Mouse (Mus musculus): ENCODE results near the gene Mtss1l. TPM values are rescaled to one million over a fixed set of nuclear protein-coding genes. Genes with fewer than 3 reads are reported as not detected.
"Not testable (repeated sequence)": the region's sequence is repeated elsewhere in the genome, so short reads cannot be mapped to it uniquely, and the experiment has no call there.

The Mtss1l gene
- polyA plus RNA-seq, 1 experiment from 2014 or later, result 25.7 TPM

DNA sequence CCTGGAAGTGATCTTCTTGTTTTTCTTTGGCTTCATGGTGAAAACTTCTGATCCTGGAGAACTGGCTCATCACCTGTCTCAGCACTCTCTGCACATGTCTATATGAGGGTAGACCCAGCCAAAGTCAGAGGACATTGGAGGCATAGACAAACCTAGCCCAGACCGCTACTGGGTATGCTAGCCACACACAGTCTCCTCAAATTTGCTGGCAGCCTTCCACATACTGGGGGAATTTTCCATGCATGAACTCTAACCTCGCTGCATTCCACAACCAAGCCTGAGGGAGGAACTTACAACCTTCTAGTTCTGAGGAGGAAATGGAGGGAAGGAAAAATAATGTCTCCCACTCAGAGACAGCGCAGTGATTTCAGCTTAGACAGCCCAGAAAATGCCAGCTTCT, 52.8 kb downstream of the Mtss1l start:
- Histone ChIP-seq H3K9ac (no peak overlapping the region), H3K4me1 (no peaks in the 10 kb centered on the region), H3K9me3 (no peaks in the 10 kb centered on the region), H3K27ac (no peak overlapping the region), H3K4me2 (replicated peaks) (no peak overlapping the region), H3K27me3 (replicated peaks) (no peaks in the 10 kb centered on the region), H3K4me3 (no peak overlapping the region), H3K36me3 (no peaks in the 10 kb centered on the region)
- 83% methylated on average over 3 of the region's 3 CpGs for WGBS
- ATAC-seq (ENCODE audit: low FRiP score, low read depth), result no peak

GRCm38 (mm10) chr8:110774725-110775124, 53.4 kb downstream of the Mtss1l start:
- Histone ChIP-seq H3K4me1 (no peaks in the 10 kb centered on the region), H3K4me2 (replicated peaks) (no peak overlapping the region), H3K9me3 (no peaks in the 10 kb centered on the region), H3K4me3 (no peak overlapping the region), H3K36me3 (no peaks in the 10 kb centered on the region), H3K9ac (no peak overlapping the region), H3K27me3 (replicated peaks) (no peaks in the 10 kb centered on the region), H3K27ac (no peak overlapping the region)
- ATAC-seq (ENCODE audit: low FRiP score, low read depth), result no peak
- WGBS, result 83% methylated on average over 6 of the region's 6 CpGs

DNA sequence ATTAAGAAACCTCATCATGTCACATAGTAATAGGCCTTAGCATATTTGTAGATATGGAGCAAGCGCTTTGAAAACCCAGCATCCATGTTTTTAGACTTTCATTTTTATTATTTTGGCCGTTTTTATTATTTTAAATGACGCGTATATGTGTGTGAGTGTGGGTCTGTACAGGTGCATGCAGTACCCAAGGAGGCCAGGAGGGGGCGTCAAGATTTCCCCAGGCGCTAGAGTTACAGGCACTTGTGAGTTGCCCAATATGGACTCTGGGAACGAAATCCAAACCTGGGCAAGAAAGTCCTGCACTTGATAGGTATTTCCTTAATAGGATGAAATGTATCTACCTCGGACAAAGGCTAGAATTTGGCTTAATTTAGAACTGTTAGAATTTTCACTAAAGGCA, 54.0 kb downstream of the Mtss1l start:
- Histone ChIP-seq H3K9ac (no peak overlapping the region), H3K27ac (no peak overlapping the region), H3K9me3 (no peaks in the 10 kb centered on the region), H3K4me3 (no peak overlapping the region), H3K4me2 (replicated peaks) (no peak overlapping the region), H3K36me3 (no peaks in the 10 kb centered on the region), H3K27me3 (replicated peaks) (no peaks in the 10 kb centered on the region), H3K4me1 (no peaks in the 10 kb centered on the region)
- ATAC-seq (ENCODE audit: low FRiP score, low read depth), result no peak
- 80% methylated on average over 8 of the region's 8 CpGs for WGBS

GRCm38 (mm10) chr8:110775721-110776120, 54.4 kb downstream of the Mtss1l start:
- ATAC-seq (ENCODE audit: low FRiP score, low read depth), result no peak
- no peak overlapping the region for H3K4me2 ChIP-seq (replicated peaks)
- no peak overlapping the region for H3K27ac ChIP-seq
- 87% methylated on average over 3 of the region's 3 CpGs for WGBS
- H3K9me3 ChIP-seq, result no peaks in the 10 kb centered on the region
- H3K4me3 ChIP-seq, result no peak overlapping the region
- H3K4me1 ChIP-seq, result no peaks in the 10 kb centered on the region
- no peaks in the 10 kb centered on the region for H3K36me3 ChIP-seq
- H3K9ac ChIP-seq, result no peak overlapping the region
- H3K27me3 ChIP-seq (replicated peaks), result no peaks in the 10 kb centered on the region

GRCm38 (mm10) chr8:110776335-110776734, 55.1 kb downstream of the Mtss1l start:
- ATAC-seq (ENCODE audit: low FRiP score, low read depth), result no peak
- WGBS, result 96% methylated on average over 3 of the region's 3 CpGs
- Histone ChIP-seq H3K27me3 (replicated peaks) (no peaks in the 10 kb centered on the region), H3K9me3 (no peaks in the 10 kb centered on the region), H3K4me1 (no peaks in the 10 kb centered on the region), H3K9ac (no peak overlapping the region), H3K4me3 (no peak overlapping the region), H3K36me3 (no peaks in the 10 kb centered on the region), H3K4me2 (replicated peaks) (no peak overlapping the region), H3K27ac (no peak overlapping the region)

- Histone ChIP-seq H3K9ac (no peak overlapping the region), H3K36me3 (no peaks in the 10 kb centered on the region), H3K27ac (no peak overlapping the region), H3K4me3 (no peak overlapping the region), H3K4me2 (replicated peaks) (no peak overlapping the region), H3K9me3 (no peaks in the 10 kb centered on the region), H3K27me3 (replicated peaks) (no peaks in the 10 kb centered on the region), H3K4me1 (no peaks in the 10 kb centered on the region)
- ATAC-seq (ENCODE audit: low FRiP score, low read depth), result no peak
- 83% methylated on average over 13 of the region's 13 CpGs for WGBS
These were observed 58.8 kb downstream of the Mtss1l start for GRCm38 (mm10) chr8:110779924-110780718.

DNA sequence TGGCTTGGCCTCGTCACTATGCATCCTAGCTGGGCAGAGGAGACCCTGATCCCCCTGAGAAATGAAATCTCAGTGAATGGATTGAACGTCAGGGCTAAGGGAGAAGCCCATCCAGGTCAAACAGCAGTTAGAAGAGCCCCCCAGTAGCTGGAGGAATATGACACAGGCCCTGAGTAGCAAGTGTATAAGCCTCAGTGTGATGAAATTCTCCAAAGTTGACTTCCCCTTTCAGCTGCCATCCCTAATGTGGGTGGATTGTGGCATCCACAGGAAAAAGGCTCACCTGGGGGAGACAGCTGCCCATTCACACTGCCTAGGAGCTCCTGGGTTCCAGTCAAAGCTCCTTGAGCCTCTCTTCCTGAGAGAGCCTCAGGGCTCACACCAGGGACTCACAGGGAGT, 64.1 kb downstream of the Mtss1l start:
- H3K36me3 ChIP-seq, result no peaks in the 10 kb centered on the region
- H3K9ac ChIP-seq, result no peak overlapping the region
- no peaks in the 10 kb centered on the region for H3K9me3 ChIP-seq
- WGBS, result 62% methylated on average over 2 of the region's 2 CpGs
- ATAC-seq (ENCODE audit: low FRiP score, low read depth), result no peak
- H3K4me3 ChIP-seq, result no peak overlapping the region
- H3K4me2 ChIP-seq (replicated peaks), result no peak overlapping the region
- no peaks in the 10 kb centered on the region for H3K27me3 ChIP-seq (replicated peaks)
- H3K27ac ChIP-seq, result no peak overlapping the region
- no peaks in the 10 kb centered on the region for H3K4me1 ChIP-seq

DNA sequence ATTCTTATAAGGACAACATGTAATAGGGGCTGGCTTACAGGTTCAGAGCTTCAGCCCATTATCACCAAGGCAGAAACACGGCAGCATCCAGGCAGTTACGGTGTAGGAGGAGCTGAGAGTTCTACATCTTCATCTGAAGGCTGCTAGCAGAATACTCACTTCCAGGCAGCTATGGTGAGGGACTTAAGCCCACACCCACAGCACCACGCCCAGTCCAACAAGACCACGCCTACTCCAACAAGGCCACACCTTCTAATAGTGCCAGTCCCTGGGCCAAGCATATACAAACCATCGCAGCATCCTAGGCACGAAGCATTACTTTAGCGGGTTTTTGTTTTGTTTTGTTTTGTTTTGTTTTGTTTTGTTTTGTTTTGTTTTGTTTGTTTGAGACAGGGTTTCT, 65.2 kb downstream of the Mtss1l start:
- WGBS, result 81% methylated on average over 7 of the region's 7 CpGs
- not testable (repeated sequence) for H3K27ac ChIP-seq

GRCm38 (mm10) chr8:110786934-110787333, 65.7 kb downstream of the Mtss1l start:
- Histone ChIP-seq H3K4me3 (no peak overlapping the region), H3K36me3 (no peaks in the 10 kb centered on the region), H3K27ac (no peak overlapping the region), H3K9ac (no peak overlapping the region), H3K9me3 (no peaks in the 10 kb centered on the region), H3K27me3 (replicated peaks) (no peaks in the 10 kb centered on the region), H3K4me2 (replicated peaks) (no peak overlapping the region), H3K4me1 (no peaks in the 10 kb centered on the region)
- WGBS, result 85% methylated on average over 8 of the region's 8 CpGs
- no peak for ATAC-seq (ENCODE audit: low FRiP score, low read depth)

More for the DNA sequence above, 65.2 kb downstream of the Mtss1l start:
- H3K36me3 ChIP-seq; ATAC-seq (ENCODE audit: low FRiP score, low read depth); H3K9me3 ChIP-seq; H3K4me1 ChIP-seq; H3K4me3 ChIP-seq; H3K9ac ChIP-seq; H3K27me3 ChIP-seq (replicated peaks); H3K4me2 ChIP-seq (replicated peaks): not testable (repeated sequence)

GRCm38 (mm10) chr8:110787411-110787954, 66.2 kb downstream of the Mtss1l start:
- H3K4me3 ChIP-seq, result no peak overlapping the region
- H3K9ac ChIP-seq, result no peak overlapping the region
- H3K4me2 ChIP-seq (replicated peaks), result no peak overlapping the region
- no peak for ATAC-seq (ENCODE audit: low FRiP score, low read depth)
- H3K36me3 ChIP-seq, result no peaks in the 10 kb centered on the region
- no peaks in the 10 kb centered on the region for H3K4me1 ChIP-seq
- no peak overlapping the region for H3K27ac ChIP-seq
- no peaks in the 10 kb centered on the region for H3K9me3 ChIP-seq
- 84% methylated on average over 9 of the region's 9 CpGs for WGBS
- H3K27me3 ChIP-seq (replicated peaks), result no peaks in the 10 kb centered on the region

DNA sequence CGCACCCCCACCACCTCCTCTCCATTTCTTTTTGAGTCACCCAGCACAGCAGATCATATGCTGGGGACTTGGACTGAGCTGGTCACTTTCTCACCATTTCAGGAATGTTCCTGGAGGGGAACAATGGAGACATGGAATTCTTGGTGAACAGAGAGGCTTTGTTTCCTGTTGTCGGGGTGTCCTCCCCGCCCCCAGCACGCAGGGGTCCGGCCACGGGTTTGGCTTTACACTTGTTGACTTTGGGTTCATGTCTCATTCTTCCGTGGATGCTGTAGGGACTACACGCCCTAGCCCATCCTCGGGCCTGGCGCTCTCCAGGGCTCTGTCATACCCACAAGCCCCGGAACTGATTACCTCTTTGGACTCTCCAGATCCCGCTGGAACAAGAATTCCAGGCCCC, 67.7 kb downstream of the Mtss1l start:
- Histone ChIP-seq H3K9ac (no peak overlapping the region), H3K36me3 (no peaks in the 10 kb centered on the region), H3K4me1 (no peaks in the 10 kb centered on the region), H3K27me3 (replicated peaks) (no peaks in the 10 kb centered on the region), H3K4me2 (replicated peaks) (no peak overlapping the region), H3K9me3 (no peaks in the 10 kb centered on the region), H3K27ac (no peak overlapping the region), H3K4me3 (no peak overlapping the region)
- no peak for ATAC-seq (ENCODE audit: low FRiP score, low read depth)
- 61% methylated on average over 12 of the region's 12 CpGs for WGBS

DNA sequence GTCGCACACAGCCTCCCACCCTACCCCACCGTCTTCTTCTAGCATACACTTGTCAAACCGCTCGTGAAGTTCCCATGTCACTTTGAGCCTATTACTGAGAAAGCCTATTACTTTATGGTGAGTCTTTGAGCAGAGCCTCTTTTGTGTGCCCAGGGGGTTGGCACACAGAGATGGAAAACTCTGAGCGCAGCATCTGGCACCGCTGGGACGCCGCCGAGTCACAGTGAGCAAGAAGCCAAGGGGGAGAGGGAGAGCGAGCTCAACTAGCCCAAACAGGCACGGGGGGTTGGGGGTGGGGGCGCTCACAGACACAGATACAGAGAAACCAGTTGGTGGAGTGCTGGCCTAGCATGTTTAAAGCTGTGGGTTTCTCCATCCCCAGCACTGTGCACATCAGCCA, 68.3 kb downstream of the Mtss1l start:
- WGBS, result 56% methylated on average over 12 of the region's 12 CpGs
- H3K4me1 ChIP-seq, result no peaks in the 10 kb centered on the region
- ATAC-seq (ENCODE audit: low FRiP score, low read depth), result no peak
- H3K9ac ChIP-seq, result no peak overlapping the region
- H3K9me3 ChIP-seq, result no peaks in the 10 kb centered on the region
- no peaks in the 10 kb centered on the region for H3K27me3 ChIP-seq (replicated peaks)
- no peak overlapping the region for H3K4me3 ChIP-seq
- H3K36me3 ChIP-seq, result no peaks in the 10 kb centered on the region
- H3K4me2 ChIP-seq (replicated peaks), result no peak overlapping the region
- no peak overlapping the region for H3K27ac ChIP-seq

DNA sequence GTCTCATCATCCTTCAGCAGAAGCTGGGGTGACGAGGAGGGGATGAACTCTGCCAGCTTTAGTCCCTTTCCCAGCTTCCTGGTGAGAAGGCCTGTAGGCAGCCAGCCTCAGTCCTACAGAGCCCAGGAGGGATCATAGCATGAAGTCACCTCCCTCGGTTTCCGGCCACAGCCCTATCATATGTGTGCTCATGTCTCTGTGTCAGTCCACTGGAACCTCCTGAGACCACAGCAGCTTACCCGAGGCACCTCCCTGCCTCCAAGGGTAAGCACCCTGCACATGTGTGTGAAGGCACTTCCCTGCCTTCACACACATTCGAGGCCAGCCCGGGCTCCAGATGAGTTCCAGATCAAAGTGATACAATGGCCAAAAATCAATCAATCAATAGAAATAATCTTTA, 69.0 kb downstream of the Mtss1l start:
- Histone ChIP-seq H3K4me3 (no peak overlapping the region), H3K4me1 (no peaks in the 10 kb centered on the region), H3K4me2 (replicated peaks) (no peak overlapping the region), H3K9ac (no peak overlapping the region), H3K27me3 (replicated peaks) (no peaks in the 10 kb centered on the region), H3K36me3 (no peaks in the 10 kb centered on the region), H3K27ac (no peak overlapping the region), H3K9me3 (no peaks in the 10 kb centered on the region)
- WGBS, result 75% methylated on average over 6 of the region's 6 CpGs
- no peak for ATAC-seq (ENCODE audit: low FRiP score, low read depth)

Measured in neural tube, embryonic 12.5 days (tissue).